Mouse (Mus musculus) stomach, embryonic 16.5 days (tissue): ENCODE results near the gene Ttll12. TPM values are rescaled to one million over a fixed set of nuclear protein-coding genes. Genes with fewer than 3 reads are reported as not detected.
A peak's percentile ranks its signal among the peaks of the same experiment; 100 is the strongest.

Experiments
- ATAC-seq: fragments of 200-750 bp; cut with Nextera tagmentation; 2 replicates; pipeline ENCODE4 v1.8.0; 2017; ENCODE audit warnings: moderate number of reproducible peaks, moderate TSS enrichment; ENCODE audit not compliant: insufficient read depth, low FRiP score
- H3K27ac ChIP-seq: fragments of 300-500 bp; sonication (generic); 2 replicates; pipeline ENCODE4 v1.5.1; 2014; ENCODE audit warnings: low read length
- H3K27me3 ChIP-seq: fragments of 300-500 bp; sonication (generic); 2 replicates; pipeline ENCODE4 v1.6.1; 2014; ENCODE audit warnings: low read length, control low read depth, mixed read lengths; ENCODE audit not compliant: control insufficient read depth, insufficient read depth
- H3K36me3 ChIP-seq: fragments of 300-500 bp; sonication (generic); 2 replicates; pipeline ENCODE4 v1.6.1; 2014; ENCODE audit warnings: low read length; ENCODE audit not compliant: control insufficient read depth, insufficient read depth
- H3K4me1 ChIP-seq: fragments of 300-500 bp; sonication (generic); 2 replicates; pipeline ENCODE4 v1.6.1; 2014; ENCODE audit warnings: low read length, control low read depth, mixed read lengths; ENCODE audit not compliant: control insufficient read depth, insufficient read depth
- H3K4me2 ChIP-seq: fragments of 300-500 bp; sonication (generic); 2 replicates; pipeline ENCODE4 v1.6.1; 2014; ENCODE audit warnings: low read depth, low read length, mixed read lengths
- H3K4me3 ChIP-seq: fragments of 300-500 bp; sonication (generic); replicated peaks from 2 replicates; pipeline ENCODE4 v1.5.1; 2014; ENCODE audit warnings: mild to moderate bottlenecking, low read length
- H3K9ac ChIP-seq: fragments of 300-500 bp; sonication (generic); 2 replicates; pipeline ENCODE4 v1.6.1; 2014; ENCODE audit warnings: low read length
- H3K9me3 ChIP-seq: fragments of 300-500 bp; sonication (generic); replicated peaks from 2 replicates; pipeline ENCODE4 v1.6.1; 2016; ENCODE audit warnings: low read length, control low read depth; ENCODE audit not compliant: control insufficient read depth
- WGBS: fragments of 180-500 bp; shearing (Covaris S2); extraction: QIAGEN DNeasy Blood & Tissue Kit; methylation state at CpG from one replicate; pipeline ENCODE4 v1.1.7; 2014; 5-methylcytosine and 5-hydroxymethylcytosine counted together
- polyA plus RNA-seq: library from polyadenylated mRNA; unstranded; fragments of >200 nt; fragmentation: Nextera tagmentation; extraction: Ambion mirVana; gene quantifications from 2 replicates; pipeline ENCODE4 v1.2.1, GENCODE M21; 2015

Ttll12 gene
- polyA plus RNA-seq, 1 experiment from 2014 or later, result 32.2 TPM

DNA sequence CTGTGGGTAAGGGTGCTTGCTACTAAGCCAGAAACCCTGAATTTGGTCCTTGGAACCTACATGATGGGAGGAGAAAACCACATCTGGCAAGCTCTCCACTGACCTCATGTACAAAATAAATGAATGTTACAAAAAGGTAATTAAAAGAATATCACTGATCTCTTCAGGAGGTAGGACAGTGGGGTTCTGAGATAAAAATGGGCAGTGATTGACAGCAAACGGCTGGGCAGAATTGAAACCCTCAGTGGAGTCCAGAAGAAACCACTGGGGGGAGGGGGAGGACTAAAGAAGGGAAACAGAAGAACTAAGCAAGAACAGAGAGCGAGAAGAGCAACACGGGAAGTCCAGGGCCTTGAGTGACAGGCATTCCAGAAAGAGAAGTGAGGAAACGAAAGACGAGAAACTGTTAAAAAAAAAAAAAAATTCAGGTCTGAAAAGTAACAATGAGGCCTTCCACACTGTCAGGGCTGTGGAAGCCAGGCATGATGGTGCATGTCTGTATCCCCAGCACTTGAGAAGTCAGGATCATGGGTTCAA, 33.9 kb downstream of the Ttll12 start:
- WGBS, result 59% methylated on average over 5 of the region's 5 CpGs
- no peaks in the 10 kb centered on the region for H3K36me3 ChIP-seq

DNA sequence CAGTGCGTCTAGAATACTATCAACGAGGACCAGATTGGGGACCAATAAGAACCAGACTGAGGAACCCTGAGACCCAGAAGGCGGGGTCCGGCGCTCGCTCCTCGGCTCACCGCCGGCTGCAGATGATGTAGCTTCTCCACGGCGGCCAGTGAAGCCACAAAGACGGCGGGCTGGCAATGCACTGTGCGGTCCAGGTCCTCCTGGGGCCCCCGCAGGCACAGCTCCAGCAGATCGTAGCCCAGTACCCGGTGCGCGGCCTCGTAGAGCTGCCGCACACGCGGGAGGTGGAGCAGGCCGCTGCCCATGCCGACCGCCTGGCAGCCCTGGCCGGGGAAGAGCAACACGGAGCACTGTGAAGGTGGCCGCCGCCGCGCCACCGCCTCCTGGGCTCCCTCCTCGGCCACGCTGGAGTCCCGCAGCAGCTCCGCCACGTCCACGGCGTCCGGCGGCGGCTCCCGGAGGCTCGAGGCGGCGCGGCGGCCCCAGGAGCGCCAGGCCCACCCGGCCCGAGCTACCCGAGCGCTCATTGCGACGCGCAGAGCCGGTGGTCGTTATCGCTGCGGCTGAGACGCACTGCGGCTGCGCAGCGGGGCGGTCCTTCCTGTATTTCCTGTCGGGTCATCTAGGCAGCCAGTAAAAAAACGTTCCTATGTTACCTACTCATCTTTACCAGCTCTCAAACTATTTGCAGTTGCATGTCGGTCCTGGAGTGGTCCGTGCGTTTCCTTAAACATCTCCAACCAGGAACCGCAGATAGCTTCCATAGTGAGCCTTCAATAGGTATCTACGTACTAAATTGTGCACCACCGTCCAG, 39.6 kb downstream of the Ttll12 start:
- peak overlapping the region; percentile 93 for H3K27ac ChIP-seq

More for the DNA sequence above, 33.9 kb downstream of the Ttll12 start:
- H3K4me1 ChIP-seq, result peaks cover 16% of the 10 kb centered on the region
- no peak overlapping the region for H3K4me3 ChIP-seq
- H3K9ac ChIP-seq, result no peak overlapping the region
- no peaks in the 10 kb centered on the region for H3K27me3 ChIP-seq
- no peak overlapping the region for H3K27ac ChIP-seq
- no peak for ATAC-seq
- H3K9me3 ChIP-seq, result no peaks in the 10 kb centered on the region
- H3K4me2 ChIP-seq, result no peak overlapping the region

DNA sequence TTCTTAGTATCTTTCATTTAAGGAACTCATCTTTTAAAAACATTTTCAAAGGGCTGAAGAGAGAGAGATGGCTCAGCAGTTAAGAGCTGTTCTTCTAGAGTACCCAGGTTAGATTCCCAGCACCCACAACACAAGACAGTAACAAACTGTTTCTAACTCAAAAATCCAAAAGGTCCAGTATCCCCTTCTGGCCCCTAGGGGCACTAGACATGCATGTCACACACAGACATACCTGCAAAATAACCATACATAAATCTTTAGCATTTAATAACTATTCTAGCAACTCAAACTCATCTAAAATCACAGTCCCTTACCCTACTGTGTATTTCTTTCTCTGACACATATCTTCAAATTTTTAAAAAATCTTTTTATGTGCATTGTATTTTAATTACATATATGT, 41.1 kb downstream of the Ttll12 start:
- Histone ChIP-seq H3K27ac (no peak overlapping the region), H3K4me3 (no peak overlapping the region), H3K4me1 (peaks cover 5% of the 10 kb centered on the region; the same call in 1 of the 2 replicates), H3K36me3 (peaks cover 2% of the 10 kb centered on the region; the same call in 1 of the 2 replicates), H3K4me2 (no peak overlapping the region), H3K9me3 (peaks cover 4% of the 10 kb centered on the region), H3K9ac (no peak overlapping the region), H3K27me3 (no peaks in the 10 kb centered on the region)
- no peak for ATAC-seq

More for the DNA sequence above, 39.6 kb downstream of the Ttll12 start:
- peak; percentile 89 for ATAC-seq
- peaks cover 5% of the 10 kb centered on the region; the same call in 1 of the 2 replicates for H3K4me1 ChIP-seq
- peak overlapping the region; percentile 70 for H3K4me2 ChIP-seq
- no peaks in the 10 kb centered on the region for H3K36me3 ChIP-seq
- peak overlapping the region; percentile 82 for H3K4me3 ChIP-seq
- no peaks in the 10 kb centered on the region for H3K27me3 ChIP-seq
- under 1% methylated on average over 73 of the region's 74 CpGs for WGBS
- peaks cover 4% of the 10 kb centered on the region for H3K9me3 ChIP-seq
- H3K9ac ChIP-seq, result peak overlapping the region; percentile 99

DNA sequence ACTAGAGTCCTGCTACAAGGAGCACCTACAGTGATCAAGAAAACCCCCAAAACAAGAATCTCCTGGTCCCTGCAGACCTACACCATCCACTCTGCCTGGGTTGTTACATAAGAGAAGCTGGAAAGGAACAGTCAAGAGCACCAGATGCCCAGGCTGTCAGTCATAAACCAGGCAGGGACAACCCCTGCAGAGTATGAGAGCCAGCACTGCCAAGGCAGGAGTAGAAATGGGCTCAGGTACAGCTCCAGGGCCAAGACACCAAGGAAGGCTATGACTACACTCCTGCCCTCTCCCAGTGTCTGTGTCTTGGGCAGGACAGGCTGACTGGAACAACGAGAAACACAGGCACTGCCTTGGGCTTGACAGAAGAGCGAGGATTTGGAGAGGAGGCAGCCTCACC, 44.8 kb downstream of the Ttll12 start:
- Histone ChIP-seq H3K4me1 (no peaks in the 10 kb centered on the region; the same call in 1 of the 2 replicates), H3K9me3 (peaks cover 4% of the 10 kb centered on the region), H3K27ac (peak overlapping the region; percentile 65), H3K36me3 (peaks cover 14% of the 10 kb centered on the region), H3K9ac (no peak overlapping the region), H3K4me3 (no peak overlapping the region), H3K4me2 (no peak overlapping the region), H3K27me3 (no peaks in the 10 kb centered on the region)
- no peak for ATAC-seq
- 64% methylated on average over 2 of the region's 2 CpGs for WGBS

DNA sequence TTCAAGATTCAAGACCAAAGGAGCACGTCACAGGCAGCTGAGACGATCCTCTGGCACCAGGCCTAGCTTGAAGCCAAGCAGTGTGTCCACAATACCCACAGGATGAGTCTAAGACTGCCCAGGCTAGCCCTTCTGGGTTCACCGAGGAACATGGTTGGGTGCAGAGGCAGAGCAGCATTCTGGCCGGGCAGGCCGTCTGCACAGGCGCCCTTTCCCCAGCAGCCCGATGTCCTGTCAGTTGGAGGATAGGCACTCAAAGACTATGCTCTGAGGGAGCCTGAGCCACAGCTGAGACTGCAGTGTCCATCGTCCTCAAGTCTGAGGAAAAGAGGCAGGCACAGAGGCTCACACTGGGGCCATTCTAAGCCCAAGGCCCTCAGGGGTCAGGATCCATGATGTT, 47.8 kb downstream of the Ttll12 start:
- Histone ChIP-seq H3K9ac (no peak overlapping the region), H3K36me3 (peaks cover 14% of the 10 kb centered on the region), H3K4me1 (no peaks in the 10 kb centered on the region), H3K4me3 (no peak overlapping the region), H3K4me2 (no peak overlapping the region), H3K27me3 (no peaks in the 10 kb centered on the region), H3K27ac (no peak overlapping the region), H3K9me3 (no peaks in the 10 kb centered on the region)
- ATAC-seq, result no peak
- 93% methylated on average over 8 of the region's 8 CpGs for WGBS

DNA sequence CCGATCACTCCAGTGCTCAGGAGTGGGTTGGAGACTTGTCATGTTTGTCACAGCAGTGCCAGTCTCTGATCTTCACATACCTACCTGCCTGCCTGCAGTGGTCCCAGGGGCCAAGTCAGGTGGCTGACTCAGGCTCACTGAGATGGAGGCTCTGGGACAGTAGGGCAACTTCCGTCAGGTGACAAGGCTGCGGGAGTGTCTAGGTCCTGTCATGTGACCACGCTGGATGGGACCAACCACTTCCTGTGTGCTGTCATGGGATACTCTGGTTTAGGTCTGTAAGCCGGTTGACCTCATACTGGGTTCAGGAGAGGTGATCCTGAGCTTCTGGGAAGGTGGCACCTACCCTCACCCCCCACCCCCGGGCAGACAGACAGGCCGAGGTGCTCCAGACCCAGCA, 48.9 kb downstream of the Ttll12 start:
- Histone ChIP-seq H3K27me3 (no peaks in the 10 kb centered on the region), H3K4me1 (no peaks in the 10 kb centered on the region), H3K4me2 (no peak overlapping the region), H3K27ac (no peak overlapping the region), H3K4me3 (no peak overlapping the region), H3K36me3 (peaks cover 14% of the 10 kb centered on the region), H3K9ac (no peak overlapping the region), H3K9me3 (no peaks in the 10 kb centered on the region)
- 88% methylated on average over 7 of the region's 7 CpGs for WGBS
- ATAC-seq, result no peak

DNA sequence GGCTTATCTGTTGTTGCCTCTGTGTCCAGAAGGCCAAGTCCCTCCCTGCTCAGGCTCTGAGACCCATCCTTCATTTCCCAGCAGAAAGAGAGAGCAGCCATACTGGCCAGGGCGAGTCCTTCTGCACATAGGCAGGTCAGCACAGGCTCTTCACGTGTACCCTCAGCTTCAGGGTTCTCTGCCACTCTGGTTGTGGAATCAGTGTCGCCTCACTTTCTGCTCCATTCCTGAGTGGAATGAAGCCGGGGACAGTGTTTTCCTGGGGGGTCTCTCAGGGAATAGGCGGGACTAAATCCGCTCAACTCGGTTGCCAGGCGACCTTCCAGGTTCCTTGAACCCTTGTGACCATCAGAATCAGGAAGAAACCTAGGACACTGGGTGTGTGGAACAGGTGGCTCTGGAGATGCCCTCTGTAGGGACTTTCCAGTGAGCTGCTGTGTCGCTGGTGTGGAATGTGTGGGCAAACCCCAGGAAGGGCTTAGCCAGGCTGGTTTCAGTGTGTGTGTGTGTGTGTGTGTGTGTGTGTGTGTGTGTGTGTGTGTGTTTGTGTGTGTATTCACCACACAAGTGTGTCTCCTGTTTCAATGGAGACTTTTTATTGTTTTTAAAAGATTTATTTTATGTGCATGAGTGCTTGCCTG, 53.2 kb downstream of the Ttll12 start:
- Histone ChIP-seq H3K4me1 (peaks cover 3% of the 10 kb centered on the region; the same call in 1 of the 2 replicates), H3K9ac (no peak overlapping the region), H3K4me2 (no peak overlapping the region), H3K27ac (no peak overlapping the region), H3K4me3 (no peak overlapping the region), H3K27me3 (no peaks in the 10 kb centered on the region), H3K36me3 (peaks cover 6% of the 10 kb centered on the region; the same call in 1 of the 2 replicates), H3K9me3 (no peaks in the 10 kb centered on the region)
- ATAC-seq, result 0 out of 2 replicates have a peak, but pooled peaks have one; percentile 22
- WGBS, result 73% methylated on average over 9 of the region's 9 CpGs

DNA sequence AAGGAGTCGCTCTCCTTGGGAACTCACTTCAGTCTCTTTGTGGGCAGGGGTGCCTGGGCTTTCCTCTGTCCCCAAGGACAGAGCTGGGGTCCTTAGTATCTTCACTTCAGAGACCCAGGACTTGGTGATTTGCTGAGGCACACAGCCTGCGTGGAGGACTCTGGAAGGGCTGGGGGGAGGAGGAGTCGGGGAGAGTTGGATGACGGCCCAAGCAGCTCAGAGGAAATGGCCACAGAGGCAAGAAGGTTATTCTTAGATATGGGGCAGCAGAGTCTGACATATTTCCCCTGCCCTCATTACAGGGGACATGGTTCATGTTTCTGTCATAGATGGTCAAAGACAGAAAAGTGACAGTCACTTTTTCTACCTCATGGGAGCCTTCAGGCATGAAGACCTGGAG, 55.1 kb downstream of the Ttll12 start:
- Histone ChIP-seq H3K4me1 (peaks cover 8% of the 10 kb centered on the region; the same call in 1 of the 2 replicates), H3K4me3 (no peak overlapping the region), H3K9ac (no peak overlapping the region), H3K4me2 (no peak overlapping the region), H3K36me3 (no peaks in the 10 kb centered on the region), H3K27ac (no peak overlapping the region), H3K27me3 (no peaks in the 10 kb centered on the region), H3K9me3 (no peaks in the 10 kb centered on the region)
- no peak for ATAC-seq
- 50% methylated on average over 4 of the region's 4 CpGs for WGBS

DNA sequence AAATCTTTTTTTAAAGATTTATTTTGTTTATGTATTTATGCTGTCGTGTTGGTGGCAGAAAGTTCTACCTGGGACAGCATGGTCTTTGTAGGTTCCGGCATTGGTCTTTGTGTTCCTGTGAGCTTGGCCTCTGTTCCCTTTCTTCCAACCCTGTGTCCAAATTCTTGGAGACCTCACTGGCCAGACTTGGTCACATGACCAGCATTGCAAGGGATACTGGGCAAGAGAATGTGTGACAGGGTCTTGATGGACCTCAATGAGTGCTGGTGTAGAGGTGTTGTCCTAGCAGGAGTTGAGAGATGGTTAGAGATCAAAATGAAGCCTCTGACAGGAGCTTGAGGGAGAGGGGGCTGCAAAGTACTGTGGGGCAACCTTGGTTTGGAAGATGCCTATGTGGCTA, 56.1 kb downstream of the Ttll12 start:
- no peak for ATAC-seq
- Histone ChIP-seq H3K9ac (no peak overlapping the region), H3K27ac (no peak overlapping the region), H3K4me1 (peaks cover 8% of the 10 kb centered on the region; the same call in 1 of the 2 replicates), H3K27me3 (no peaks in the 10 kb centered on the region), H3K9me3 (no peaks in the 10 kb centered on the region), H3K4me2 (no peak overlapping the region), H3K36me3 (no peaks in the 10 kb centered on the region), H3K4me3 (no peak overlapping the region)
- 94% methylated on average over 2 of the region's 2 CpGs for WGBS
